Mouse (Mus musculus) heart, embryonic 11.5 days (tissue): ENCODE results near the gene Gif. TPM values are rescaled to one million over a fixed set of nuclear protein-coding genes. Genes with fewer than 3 reads are reported as not detected.
A peak's percentile ranks its signal among the peaks of the same experiment; 100 is the strongest.

Source experiments
- ATAC-seq: fragments of 200-750 bp; cut with Nextera tagmentation; replicated peaks from 2 replicates; pipeline ENCODE4 v1.8.0; 2017; ENCODE audit warnings: moderate library complexity; ENCODE audit not compliant: insufficient number of reproducible peaks, low FRiP score, low TSS enrichment
- H3K27ac ChIP-seq: fragments of 300-500 bp; sonication (generic); 2 replicates; pipeline ENCODE4 v1.5.1; 2014; ENCODE audit warnings: mild to moderate bottlenecking, low read depth, low read length
- H3K27me3 ChIP-seq: fragments of 300-500 bp; sonication (generic); 2 replicates; pipeline ENCODE4 v1.6.1; 2014; ENCODE audit warnings: mild to moderate bottlenecking, low read length, mixed read lengths; ENCODE audit not compliant: control insufficient read depth, insufficient read depth
- H3K36me3 ChIP-seq: fragments of 300-500 bp; sonication (generic); 2 replicates; pipeline ENCODE4 v1.6.1; 2014; ENCODE audit warnings: mild to moderate bottlenecking, low read length, moderate library complexity, mixed read lengths; ENCODE audit not compliant: control insufficient read depth, insufficient read depth
- H3K4me1 ChIP-seq: fragments of 300-500 bp; sonication (generic); 2 replicates; pipeline ENCODE4 v1.6.1; 2014; ENCODE audit warnings: low read length; ENCODE audit not compliant: control insufficient read depth, insufficient read depth
- H3K4me2 ChIP-seq: fragments of 300-500 bp; sonication (generic); 2 replicates; pipeline ENCODE4 v1.6.1; 2014; ENCODE audit warnings: mild to moderate bottlenecking, moderate library complexity
- H3K4me3 ChIP-seq: fragments of 300-500 bp; sonication (generic); 2 replicates; pipeline ENCODE4 v1.5.1; 2014; ENCODE audit warnings: low read depth, low read length
- H3K9ac ChIP-seq: fragments of 300-500 bp; sonication (generic); 2 replicates; pipeline ENCODE4 v1.6.1; 2014; ENCODE audit warnings: mild to moderate bottlenecking, low read depth, low read length, moderate library complexity
- H3K9me3 ChIP-seq: fragments of 300-500 bp; sonication (generic); replicated peaks from 2 replicates; pipeline ENCODE4 v1.6.1; 2016; ENCODE audit warnings: low read length; ENCODE audit not compliant: control insufficient read depth
- WGBS: fragments of 180-500 bp; shearing (Covaris S2); extraction: QIAGEN DNeasy Blood & Tissue Kit; methylation state at CpG from one replicate; pipeline ENCODE4 v1.1.7; 2014; ENCODE audit not compliant: insufficient replicate concordance; 5-methylcytosine and 5-hydroxymethylcytosine counted together
- polyA plus RNA-seq: library from polyadenylated mRNA; unstranded; fragments of >200 nt; fragmentation: Nextera tagmentation; extraction: Ambion mirVana; gene quantifications from 2 replicates; pipeline ENCODE4 v1.2.1, GENCODE M21; 2014

The Gif gene
- polyA plus RNA-seq, 1 experiment from 2014 or later: not detected

GRCm38 (mm10) chr19:11736455-11736854 lies 10.9 kb upstream of the Gif start:
- Histone ChIP-seq H3K9ac (no peak overlapping the region), H3K27ac (no peak overlapping the region), H3K36me3 (no peaks in the 10 kb centered on the region), H3K9me3 (no peaks in the 10 kb centered on the region), H3K27me3 (no peaks in the 10 kb centered on the region), H3K4me2 (no peak overlapping the region), H3K4me3 (no peak overlapping the region), H3K4me1 (no peaks in the 10 kb centered on the region)
- WGBS: 46% methylated on average over 1 of the region's 1 CpGs
- no peak for ATAC-seq

GRCm38 (mm10) chr19:11745680-11746079 lies 1.7 kb upstream of the Gif start:
- Histone ChIP-seq H3K27me3 (no peaks in the 10 kb centered on the region), H3K36me3 (no peaks in the 10 kb centered on the region), H3K9ac (no peak overlapping the region), H3K9me3 (no peaks in the 10 kb centered on the region), H3K27ac (no peak overlapping the region), H3K4me1 (no peaks in the 10 kb centered on the region), H3K4me3 (no peak overlapping the region), H3K4me2 (no peak overlapping the region)
- no peak for ATAC-seq

- Histone ChIP-seq H3K27me3 (no peaks in the 10 kb centered on the region), H3K9ac (no peak overlapping the region), H3K9me3 (no peaks in the 10 kb centered on the region), H3K4me1 (no peaks in the 10 kb centered on the region), H3K4me3 (no peak overlapping the region), H3K4me2 (no peak overlapping the region), H3K36me3 (no peaks in the 10 kb centered on the region), H3K27ac (no peak overlapping the region)
- WGBS: 78% methylated on average over 3 of the region's 3 CpGs
- no peak for ATAC-seq
Observed at GRCm38 (mm10) chr19:11765059-11765458, 17.7 kb downstream of the Gif start.

- H3K4me1 ChIP-seq: no peaks in the 10 kb centered on the region
- no peaks in the 10 kb centered on the region for H3K36me3 ChIP-seq
- H3K27me3 ChIP-seq: no peaks in the 10 kb centered on the region
- WGBS: 60% methylated on average over 4 of the region's 4 CpGs
- no peak overlapping the region for H3K4me2 ChIP-seq
- no peak overlapping the region for H3K27ac ChIP-seq
- H3K9me3 ChIP-seq: no peaks in the 10 kb centered on the region
- ATAC-seq: no peak
- H3K4me3 ChIP-seq: no peak overlapping the region
- H3K9ac ChIP-seq: no peak overlapping the region
Observed at GRCm38 (mm10) chr19:11766413-11766812, 19.1 kb downstream of the Gif start.

- Histone ChIP-seq H3K36me3 (0 out of 2 replicates have a peak, but pooled peaks cover 2% of the 10 kb centered on the region), H3K4me3 (no peak overlapping the region), H3K27ac (no peak overlapping the region), H3K9ac (no peak overlapping the region), H3K4me2 (no peak overlapping the region), H3K9me3 (no peaks in the 10 kb centered on the region), H3K27me3 (no peaks in the 10 kb centered on the region), H3K4me1 (no peaks in the 10 kb centered on the region)
- no peak for ATAC-seq
- 5% methylated on average over 3 of the region's 3 CpGs for WGBS
Observed at GRCm38 (mm10) chr19:11768163-11768562, 20.8 kb downstream of the Gif start.

- no peak for ATAC-seq
- H3K4me1 ChIP-seq: no peaks in the 10 kb centered on the region
- H3K27ac ChIP-seq: no peak overlapping the region
- WGBS: 86% methylated on average over 5 of the region's 5 CpGs
- no peaks in the 10 kb centered on the region for H3K27me3 ChIP-seq
- no peak overlapping the region; the same call in 1 of the 2 replicates for H3K4me3 ChIP-seq
- peak overlapping the region; percentile 78; the same call in 1 of the 2 replicates for H3K4me2 ChIP-seq
- no peaks in the 10 kb centered on the region for H3K9me3 ChIP-seq
- no peak overlapping the region for H3K9ac ChIP-seq
- peaks cover 2% of the 10 kb centered on the region; the same call in 1 of the 2 replicates for H3K36me3 ChIP-seq
Observed at GRCm38 (mm10) chr19:11769257-11769920, 22.0 kb downstream of the Gif start.

GRCm38 (mm10) chr19:11770205-11770892 lies 23.0 kb downstream of the Gif start, which contains the start of gene Mrpl16:
TSS of gene Mrpl16 (plus strand) at chr19:11770391.
- under 1% methylated on average over 30 of the region's 30 CpGs for whole genome bisulfite sequencing
- Histone ChIP-seq H3K27ac (peak within 1 kb of the TSS; percentile 10; the same call in 1 of the 2 replicates), H3K27me3 (no peaks in the 10 kb centered on the region), H3K4me3 (peak within 1 kb of the TSS; percentile 62), H3K4me1 (no peaks in the 10 kb centered on the region), H3K9ac (peak within 1 kb of the TSS; percentile 77), H3K36me3 (peaks cover 2% of the 10 kb centered on the region; the same call in 1 of the 2 replicates), H3K9me3 (no peaks in the 10 kb centered on the region), H3K4me2 (peak within 1 kb of the TSS; percentile 78)
- ATAC-seq: peak; percentile 90

GRCm38 (mm10) chr19:11777191-11777865 lies 30.0 kb downstream of the Gif start:
- Histone ChIP-seq H3K36me3 (peaks cover 2% of the 10 kb centered on the region; the same call in 1 of the 2 replicates), H3K9me3 (no peaks in the 10 kb centered on the region), H3K4me1 (no peaks in the 10 kb centered on the region), H3K4me3 (no peak overlapping the region), H3K9ac (no peak overlapping the region), H3K4me2 (no peak overlapping the region), H3K27ac (no peak overlapping the region), H3K27me3 (no peaks in the 10 kb centered on the region)
- ATAC-seq: no peak
- WGBS: 58% methylated on average over 7 of the region's 7 CpGs
